Mouse (Mus musculus) liver, embryonic 14.5 days (tissue): ENCODE results near the gene Ednra.

Source experiments
- CTCF ChIP-seq: IDR thresholded peaks from 2 replicates; pipeline ENCODE4 v1.5.1; 2016; ENCODE audit warnings: antibody characterized with exemption, low read depth, control low read depth
- EP300 ChIP-seq: IDR thresholded peaks from 2 replicates; pipeline ENCODE4 v1.6.1; 2016; ENCODE audit warnings: antibody characterized with exemption, low read depth

DNA sequence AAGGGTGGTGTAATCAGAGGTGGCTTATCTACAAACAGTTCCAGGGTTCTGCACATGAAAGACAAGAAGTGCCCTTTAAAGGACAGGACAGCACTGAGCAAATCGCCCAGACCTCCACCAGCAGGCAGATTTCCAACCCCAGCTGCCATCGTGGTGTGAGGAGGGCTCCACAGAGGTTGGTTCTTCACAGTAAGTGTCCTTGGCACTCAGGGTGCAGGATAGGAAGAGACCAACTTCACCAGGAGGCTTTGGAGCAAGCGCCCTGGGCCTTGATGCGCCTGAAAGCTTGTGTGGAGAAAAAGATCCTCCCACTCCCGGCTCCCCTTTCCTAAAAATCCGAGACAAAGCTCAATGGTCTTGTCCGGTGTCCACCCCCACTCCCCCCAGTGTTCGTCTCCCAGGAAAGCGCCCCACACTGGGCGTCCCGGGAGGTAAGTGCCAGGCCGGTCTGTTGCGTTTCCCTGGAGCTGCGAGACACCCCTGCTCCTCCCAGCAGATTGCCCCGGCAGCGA lies 674 bp downstream of the Ednra start:
- no peak; the same call in 1 of the 2 replicates for TF ChIP-seq CTCF
- TF ChIP-seq EP300: no peak
